Mouse (Mus musculus) liver, adult 2 months (tissue): ENCODE results near the gene Gsg1l.

ENCODE experiments used
- CTCF ChIP-seq: fragments of 200-500 bp; IDR thresholded peaks from 2 replicates; pipeline ENCODE4 v1.5.1; 2011; ENCODE audit warnings: low read depth, low read length, control low read depth
- POLR2A ChIP-seq: fragments of 200-500 bp; IDR thresholded peaks from 2 replicates; pipeline ENCODE4 v1.6.1; 2011; ENCODE audit warnings: low read length, control low read depth; ENCODE audit not compliant: insufficient read depth; ENCODE audit errors: extremely low read depth

DNA sequence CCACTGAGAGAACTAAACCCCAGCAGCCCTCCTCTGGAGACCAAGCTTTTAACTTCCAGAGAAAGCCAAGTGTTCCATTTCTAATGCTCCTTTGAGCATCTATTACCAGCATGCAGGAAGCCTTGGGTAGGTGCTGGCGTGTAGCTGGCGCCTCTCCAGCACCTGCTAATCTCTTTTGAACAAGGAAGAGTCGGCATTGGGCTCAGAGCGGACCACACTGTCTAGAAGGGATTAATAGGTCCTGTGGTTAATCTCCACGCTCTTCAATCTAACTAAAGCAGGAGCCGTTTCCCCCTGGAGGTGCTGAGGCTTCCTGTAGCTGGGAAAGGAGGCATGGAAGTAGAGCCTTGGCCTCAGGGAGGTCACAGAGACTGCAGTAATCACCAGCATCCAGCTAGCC, 27.6 kb downstream of the Gsg1l start:
- no peak for TF ChIP-seq CTCF
- no peak for TF ChIP-seq POLR2A
